In genomic region chr2:151996229-151997189, GRCm38 (mm10) we compare ENCODE assay signal across 8 mouse cellular contexts. TPM values are rescaled to one million over a fixed set of nuclear protein-coding genes. Genes with fewer than 3 reads are reported as not detected.
DNase-seq lines count a peak whose midpoint lies in the region; ATAC-seq and TF ChIP-seq lines count a peak whose summit lies in the region.

Gene Slc52a3, plus strand, starts transcription at chr2:151996511.

- ATAC-seq in hematopoietic stem cell, adult 5-6 weeks (replicated peaks in 1 of 2; ENCODE audit: insufficient read depth in 1 of 2, low FRiP score in 2 of 2, low TSS enrichment in 1 of 2, low read depth in 1 of 2, poor library complexity in 2 of 2, severe bottlenecking in 2 of 2), result peak; percentile 74 to 77
- ATAC-seq in lung, postnatal 0 days, result peak; percentile 84

- no peaks in the 10 kb centered on the region for H3K9me3 ChIP-seq in MEL (replicated peaks; ENCODE audit: insufficient read depth, low read length)
- H3K9me3 ChIP-seq in lung, postnatal 0 days (ENCODE audit: low read length), result no peaks in the 10 kb centered on the region

- peak; percentile 86 to 94 (median 93) for TF ChIP-seq CTCF in MEL (IDR thresholded peaks at IDR 0.05 in 2 of 3, conservative IDR thresholded peaks at IDR 0.05 in 1 of 3; ENCODE audit: control insufficient read depth in 1 of 3, insufficient read depth in 1 of 3, low read depth in 2 of 3, low read length in 3 of 3, poor library complexity in 1 of 3, severe bottlenecking in 1 of 3)
- TF ChIP-seq CTCF in lung, postnatal 0 days (IDR thresholded peaks at IDR 0.05), result peak; percentile 99

- peak within 1 kb of the TSS; percentile 48 for H3K4me2 ChIP-seq in lung, postnatal 0 days (replicated peaks; ENCODE audit: low read depth, low read length)

- peak within 1 kb of the TSS; percentile 60 for H3K9ac ChIP-seq in MEL (ENCODE audit: control insufficient read depth, low read depth, low read length, poor library complexity, severe bottlenecking)
- H3K9ac ChIP-seq in lung, postnatal 0 days (replicated peaks; ENCODE audit: low read depth), result no peak within 1 kb of the TSS; the same call in 1 of the 2 replicates

- peaks cover 0 to 15% of the 10 kb centered on the region in 2 experiments; a peak in 2 of 4 replicates for H3K36me3 ChIP-seq in MEL (ENCODE audit: control insufficient read depth in 1 of 2, insufficient read depth in 2 of 2, low read length in 2 of 2)
- no peaks in the 10 kb centered on the region for H3K36me3 ChIP-seq in lung, postnatal 0 days (ENCODE audit: insufficient read depth, low read length)

- peak within 1 kb of the TSS; percentile 33 for H3K27ac ChIP-seq in MEL (ENCODE audit: control insufficient read depth, low read depth, low read length)
- H3K27ac ChIP-seq in lung, postnatal 0 days (ENCODE audit: low read length), result 0 out of 2 replicates have a peak within 1 kb of the TSS, but pooled peaks have one; percentile 9

- peak; percentile 90 for DNase-seq in MEL (ENCODE audit: low read depth, low spot score)
- DNase-seq in cerebellum, adult 8-10 months, result peak; percentile 71
- peak; percentile 88 for DNase-seq in forelimb bud, embryonic 11.5 days (ENCODE audit: low read depth, low spot score)
- peak; percentile 62 for DNase-seq in layer of hippocampus, adult 9-11 months
- peak; percentile 92 for DNase-seq in lung, postnatal 0 days (ENCODE audit: low spot score)
- DNase-seq in retina, embryonic 14.5 days (ENCODE audit: low spot score), result peak; percentile 91
- peak; percentile 97 for DNase-seq in thymus, postnatal 4 days

- peaks cover 28 to 40% of the 10 kb centered on the region in 2 experiments for H3K4me1 ChIP-seq in MEL (ENCODE audit: control insufficient read depth in 1 of 2, insufficient read depth in 2 of 2, low read length in 2 of 2)
- H3K4me1 ChIP-seq in lung, postnatal 0 days (ENCODE audit: insufficient read depth, low read depth, low read length), result peaks cover 5% of the 10 kb centered on the region; the same call in 1 of the 2 replicates

- WGBS in lung, postnatal 0 days, result 6% methylated on average over 35 of the region's 35 CpGs

- peak in 1 of 2 experiments; percentile 54; a peak in 2 of 4 replicates for TF ChIP-seq EP300 in MEL (IDR thresholded peaks at IDR 0.05; ENCODE audit: low read depth in 1 of 2, low read length in 2 of 2)
- TF ChIP-seq EP300 in lung, postnatal 0 days (IDR thresholded peaks at IDR 0.05), result peak; percentile 68

- H3K4me3 ChIP-seq in MEL (ENCODE audit: control insufficient read depth in 1 of 2, insufficient read depth in 1 of 2, low read depth in 2 of 2, low read length in 2 of 2), result peak within 1 kb of the TSS; percentile 57 to 79
- H3K4me3 ChIP-seq in lung, postnatal 0 days (ENCODE audit: low read depth, low read length), result peak within 1 kb of the TSS; percentile 26

- no peaks in the 10 kb centered on the region for H3K79me2 ChIP-seq in MEL (ENCODE audit: control insufficient read depth, insufficient read depth, low read length, poor library complexity)

- TF ChIP-seq RAD21 in MEL (IDR thresholded peaks at IDR 0.05; ENCODE audit: low read depth, low read length), result no peak; the same call in 1 of the 2 replicates

- TF ChIP-seq POLR2A in MEL (IDR thresholded peaks at IDR 0.05; ENCODE audit: control insufficient read depth in 1 of 2, insufficient read depth in 1 of 2, low read depth in 1 of 2, low read length in 2 of 2, poor library complexity in 1 of 2), result no peak

- H3K27me3 ChIP-seq in MEL (ENCODE audit: control insufficient read depth in 1 of 2, insufficient read depth in 2 of 2, low read length in 2 of 2), result no peaks in the 10 kb centered on the region
- no peaks in the 10 kb centered on the region for H3K27me3 ChIP-seq in lung, postnatal 0 days (replicated peaks; ENCODE audit: insufficient read depth, low read length)

TF ChIP-seq in MEL, 35 proteins besides CTCF, POLR2A, EP300 and RAD21:
- no peak for TF ChIP-seq E2F4 (IDR thresholded peaks at IDR 0.05; ENCODE audit: borderline replicate concordance, low read depth, low read length)
- TF ChIP-seq MAX (IDR thresholded peaks at IDR 0.05; ENCODE audit: low read length), result peak; percentile 49; the same call in 1 of the 2 replicates
- no peak for TF ChIP-seq GABPA (IDR thresholded peaks at IDR 0.05; ENCODE audit: low read depth, low read length)
- TF ChIP-seq ZC3H11A (IDR thresholded peaks at IDR 0.05; ENCODE audit: low read depth, low read length), result 0 out of 2 replicates have a peak, but pooled peaks have one; percentile 33
- TF ChIP-seq UBTF (IDR thresholded peaks at IDR 0.05; ENCODE audit: borderline replicate concordance, insufficient read depth, low read depth, low read length), result no peak
- no peak for TF ChIP-seq POLR2AphosphoS5 (IDR thresholded peaks at IDR 0.05; ENCODE audit: borderline replicate concordance, low read depth, low read length)
- TF ChIP-seq NRF1 (IDR thresholded peaks at IDR 0.05; ENCODE audit: insufficient read depth, low read depth, low read length, poor library complexity, severe bottlenecking), result peak; percentile 32; the same call in 1 of the 2 replicates
- TF ChIP-seq ETS1 (IDR thresholded peaks at IDR 0.05; ENCODE audit: low read depth, low read length), result peak; percentile 44; the same call in 1 of the 2 replicates
- TF ChIP-seq ELF1 (IDR thresholded peaks at IDR 0.05; ENCODE audit: low read depth, low read length), result peak; percentile 80
- peak; percentile 65 for TF ChIP-seq TCF12 (IDR thresholded peaks at IDR 0.05; ENCODE audit: low read depth, low read length)
- peak; percentile 33; the same call in 1 of the 2 replicates for TF ChIP-seq RCOR1 (IDR thresholded peaks at IDR 0.05; ENCODE audit: low read depth, low read length)
- TF ChIP-seq ZMIZ1 (IDR thresholded peaks at IDR 0.05; ENCODE audit: low read depth, low read length), result no peak
- TF ChIP-seq NELFE (IDR thresholded peaks at IDR 0.05; ENCODE audit: low read depth, low read length), result no peak; the same call in 1 of the 2 replicates
- peak; percentile 48; the same call in 1 of the 2 replicates for TF ChIP-seq POLR2AphosphoS2 (IDR thresholded peaks at IDR 0.05; ENCODE audit: low read length)
- TF ChIP-seq KAT2A (conservative IDR thresholded peaks at IDR 0.05; ENCODE audit: low read depth, low read length), result peak; percentile 37; the same call in 1 of the 2 replicates
- 0 out of 2 replicates have a peak, but pooled peaks have one; percentile 28 for TF ChIP-seq TBP (IDR thresholded peaks at IDR 0.05; ENCODE audit: low read depth, low read length)
- no peak for TF ChIP-seq TAL1 (IDR thresholded peaks at IDR 0.05; ENCODE audit: low read length)
- TF ChIP-seq BHLHE40 (IDR thresholded peaks at IDR 0.05; ENCODE audit: borderline replicate concordance, low read depth, low read length), result peak; percentile 68
- no peak for TF ChIP-seq ZNF384 (IDR thresholded peaks at IDR 0.05; ENCODE audit: low read depth, low read length)
- peak; percentile 74; the same call in 1 of the 2 replicates for TF ChIP-seq MYC (IDR thresholded peaks at IDR 0.05; ENCODE audit: low read depth, low read length)
- TF ChIP-seq HCFC1 (IDR thresholded peaks at IDR 0.05; ENCODE audit: low read depth, low read length), result peak; percentile 66; the same call in 1 of the 2 replicates
- no peak for TF ChIP-seq MEF2A (IDR thresholded peaks at IDR 0.05; ENCODE audit: extremely low read depth, insufficient replicate concordance, low read depth, low read length, poor library complexity, severe bottlenecking)
- peak; percentile 73 for TF ChIP-seq CHD2 (IDR thresholded peaks at IDR 0.05; ENCODE audit: low read length)
- TF ChIP-seq MXI1 (IDR thresholded peaks at IDR 0.05; ENCODE audit: low read depth, low read length), result peak; percentile 55
- no peak for TF ChIP-seq MYB (IDR thresholded peaks at IDR 0.05; ENCODE audit: low read depth, low read length)
- TF ChIP-seq SIN3A (IDR thresholded peaks at IDR 0.05; ENCODE audit: low read length), result peak; percentile 83
- TF ChIP-seq JUND (IDR thresholded peaks at IDR 0.05; ENCODE audit: low read depth, low read length), result no peak
- TF ChIP-seq USF1 (IDR thresholded peaks at IDR 0.05; ENCODE audit: low read depth, low read length), result no peak
- TF ChIP-seq SMC3 (IDR thresholded peaks at IDR 0.05; ENCODE audit: low read depth, low read length), result peak; percentile 38
- 0 out of 2 replicates have a peak, but pooled peaks have one; percentile 4 for TF ChIP-seq MAFK (IDR thresholded peaks at IDR 0.05; ENCODE audit: borderline replicate concordance, low read depth, low read length)
- TF ChIP-seq USF2 (IDR thresholded peaks at IDR 0.05; ENCODE audit: borderline replicate concordance in 1 of 2, insufficient read depth in 1 of 2, low read depth in 1 of 2, low read length in 2 of 2), result no peak
- peak; percentile 91 for TF ChIP-seq MAZ (IDR thresholded peaks at IDR 0.05; ENCODE audit: low read depth, low read length)
- TF ChIP-seq CHD1 (IDR thresholded peaks at IDR 0.05; ENCODE audit: low read depth, low read length), result no peak
- TF ChIP-seq GATA1 (IDR thresholded peaks at IDR 0.05; ENCODE audit: low read depth, low read length), result peak; percentile 3; the same call in 1 of the 2 replicates
- TF ChIP-seq ZKSCAN1 (IDR thresholded peaks at IDR 0.05; ENCODE audit: low read depth, low read length), result peak; percentile 45; the same call in 1 of the 2 replicates

RNA-seq across cellular contexts. Expression of gene Slc52a3, which starts in this region (rescaled TPM):
- total RNA-seq in MEL (2012; rRNA removed), result 11.1 and 14.8 TPM in 2 replicates
- polyA plus RNA-seq in MEL (2012; ENCODE audit: insufficient read depth in 1 of 2, insufficient read length in 2 of 2, low read depth in 1 of 2, low replicate concordance in 2 of 2, missing spikeins in 1 of 2), result 10 to 100 TPM in 1 of 2 experiments, not detected in 1; 17.0 TPM
- total RNA-seq in hematopoietic stem cell, adult 5-6 weeks (2017), result 0.45 and 0.81 TPM in 2 replicates
- 26.0 and 26.7 TPM in 2 replicates for polyA plus RNA-seq in lung, postnatal 0 days (2015; fragmentation: Nextera tagmentation; extraction: Ambion mirVana)

Comparison
In these comparisons a context has a peak if more than half of its experiments do, and no peak if none do; other contexts are left out.
1. Peak in every context shown above with its lines: DNase-seq, ATAC-seq, H3K4me3 ChIP-seq and H3K27ac ChIP-seq.
2. Peak in ATAC-seq in hematopoietic stem cell, adult 5-6 weeks; RNA of the gene not detected or under 1 TPM.